Mouse (Mus musculus): ENCODE data around the gene Cbwd1. TPM values are rescaled to one million over a fixed set of nuclear protein-coding genes. Genes with fewer than 3 reads are reported as not detected.
"Not testable (repeated sequence)": the region's sequence is repeated elsewhere in the genome, so short reads cannot be mapped to it uniquely, and the experiment has no call there.

Cbwd1 gene
- polyA plus RNA-seq, 2 experiments: 5.8 to 10.6 TPM

DNA sequence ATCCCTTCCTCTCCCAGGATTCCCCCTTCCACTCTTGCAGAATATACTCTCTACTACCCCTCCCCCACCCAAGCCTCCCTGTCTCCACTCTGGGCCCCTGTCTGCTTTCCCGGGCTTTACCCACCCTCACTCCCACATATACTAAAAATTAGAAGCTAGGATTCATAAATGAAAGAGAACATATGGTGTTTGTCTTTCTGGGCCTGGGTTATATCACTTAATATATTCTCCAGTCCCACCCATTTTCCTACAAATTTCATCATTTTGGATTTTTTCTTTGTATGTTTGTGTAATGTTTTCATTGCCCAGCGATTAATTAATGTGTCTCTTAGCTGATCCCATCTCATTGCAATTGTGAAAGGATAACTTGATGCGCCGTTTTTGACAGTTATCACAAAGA lies 80.2 kb downstream of the Cbwd1 start:
- 53% methylated on average over 4 of the region's 4 CpGs for WGBS (ENCODE audit: insufficient replicate concordance)
- ATAC-seq (ENCODE audit: insufficient read depth) (no peak), DNase-seq (ENCODE audit: low read depth in 3 of 3, low spot score in 3 of 3) (no peak)
- no peaks in the 10 kb centered on the region for H3K27me3 ChIP-seq (ENCODE audit: control insufficient read depth, insufficient read depth, low read length)
- H3K9ac ChIP-seq (replicated peaks): no peak overlapping the region
- no peak overlapping the region for H3K4me3 ChIP-seq (ENCODE audit: insufficient read depth in 1 of 2, low read depth in 2 of 2, low read length in 2 of 2)
- no peak overlapping the region for H3K27ac ChIP-seq
- no peak overlapping the region for H3K4me2 ChIP-seq (ENCODE audit: low read depth)
- H3K36me3 ChIP-seq (replicated peaks; ENCODE audit: control insufficient read depth, insufficient read depth, low read depth): no peaks in the 10 kb centered on the region
- no peaks in the 10 kb centered on the region for H3K4me1 ChIP-seq (replicated peaks; ENCODE audit: control insufficient read depth in 2 of 2, insufficient read depth in 2 of 2, low read length in 1 of 2)
- TF ChIP-seq EP300 (IDR thresholded peaks at IDR 0.05; ENCODE audit: low read depth): no peak
- TF ChIP-seq CTCF (IDR thresholded peaks at IDR 0.05; ENCODE audit: low read depth): no peak
- no peaks in the 10 kb centered on the region for H3K9me3 ChIP-seq (ENCODE audit: control insufficient read depth, low read length)

DNA sequence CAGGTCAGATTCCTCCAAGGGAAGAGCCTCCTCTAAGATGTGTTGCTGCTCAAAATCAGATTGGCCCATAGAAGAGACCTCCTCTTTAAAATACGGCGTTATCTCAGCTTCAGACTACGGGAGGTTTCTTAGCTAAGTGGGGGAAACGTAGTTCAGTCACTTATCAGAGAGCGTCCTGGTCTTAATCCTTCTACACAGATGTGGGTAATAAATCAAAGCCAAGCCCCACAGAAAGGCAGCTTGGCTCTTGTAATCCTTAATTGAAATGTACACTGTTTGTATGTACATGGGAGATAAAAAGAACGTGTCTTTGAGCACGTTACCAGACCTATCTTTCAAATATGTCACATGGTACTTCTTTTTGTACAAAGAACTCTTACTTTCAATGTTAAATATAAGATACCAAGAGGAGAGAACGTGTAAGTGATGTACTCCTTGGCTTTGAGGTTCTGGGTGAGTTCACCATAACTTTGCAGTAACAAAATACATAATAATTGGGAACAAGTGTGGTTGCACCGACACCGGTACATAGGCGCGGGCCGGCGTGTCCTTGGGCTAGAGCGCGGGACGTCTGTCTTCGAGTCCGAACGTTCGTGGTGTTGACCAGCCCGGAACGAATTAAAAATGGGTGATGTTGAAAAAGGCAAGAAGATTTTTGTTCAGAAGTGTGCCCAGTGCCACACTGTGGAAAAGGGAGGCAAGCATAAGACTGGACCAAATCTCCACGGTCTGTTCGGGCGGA lies 86.1 kb downstream of the Cbwd1 start, which contains the start of gene Gm10053:
TSS of gene Gm10053 (plus strand) at position 558 of the 742 bp plus-strand sequence.
- not testable (repeated sequence) for H3K9ac ChIP-seq (replicated peaks); H3K36me3 ChIP-seq (replicated peaks; ENCODE audit: control insufficient read depth, insufficient read depth, low read depth); DNase-seq (ENCODE audit: low read depth in 3 of 3, low spot score in 3 of 3); H3K4me1 ChIP-seq (replicated peaks; ENCODE audit: control insufficient read depth in 2 of 2, insufficient read depth in 2 of 2, low read length in 1 of 2); H3K4me2 ChIP-seq (ENCODE audit: low read depth); H3K4me3 ChIP-seq (ENCODE audit: insufficient read depth in 1 of 2, low read depth in 2 of 2, low read length in 2 of 2); ATAC-seq (ENCODE audit: insufficient read depth); H3K9me3 ChIP-seq (ENCODE audit: control insufficient read depth, low read length); H3K27ac ChIP-seq; H3K27me3 ChIP-seq (ENCODE audit: control insufficient read depth, insufficient read depth, low read length)
- WGBS (ENCODE audit: insufficient replicate concordance): 51% methylated on average over 23 of the region's 26 CpGs

DNA sequence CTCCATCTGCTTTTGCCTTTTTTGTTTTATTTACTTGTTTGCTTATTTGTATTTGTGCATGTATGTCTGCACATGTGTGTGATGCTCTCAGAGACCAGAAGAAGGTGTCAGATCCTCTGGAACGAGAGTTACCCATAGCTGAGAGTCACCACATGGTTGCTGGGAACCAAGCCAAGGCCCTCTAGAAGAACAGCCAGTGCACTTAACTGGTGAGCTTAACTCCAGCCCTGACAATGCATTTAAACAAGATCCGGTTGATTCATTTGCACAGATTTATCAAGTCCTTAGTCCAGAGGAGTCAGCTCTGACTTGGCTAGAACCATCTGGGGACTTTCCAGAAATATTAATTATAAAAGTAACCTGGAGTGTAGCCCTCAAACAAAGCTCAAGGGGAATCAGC lies 87.5 kb downstream of the Cbwd1 start:
- no peaks in the 10 kb centered on the region for H3K4me1 ChIP-seq (replicated peaks; ENCODE audit: control insufficient read depth in 2 of 2, insufficient read depth in 2 of 2, low read length in 1 of 2)
- no peaks in the 10 kb centered on the region for H3K36me3 ChIP-seq (replicated peaks; ENCODE audit: control insufficient read depth, insufficient read depth, low read depth)
- no peaks in the 10 kb centered on the region for H3K9me3 ChIP-seq (ENCODE audit: control insufficient read depth, low read length)
- ATAC-seq (ENCODE audit: insufficient read depth) (no peak), DNase-seq (ENCODE audit: low read depth in 3 of 3, low spot score in 3 of 3) (no peak)
- no peak for TF ChIP-seq EP300 (IDR thresholded peaks at IDR 0.05; ENCODE audit: low read depth)
- TF ChIP-seq CTCF (IDR thresholded peaks at IDR 0.05; ENCODE audit: low read depth): no peak
- H3K9ac ChIP-seq (replicated peaks): no peak overlapping the region
- no peak overlapping the region for H3K27ac ChIP-seq
- H3K27me3 ChIP-seq (ENCODE audit: control insufficient read depth, insufficient read depth, low read length): no peaks in the 10 kb centered on the region
- whole genome bisulfite sequencing (ENCODE audit: insufficient replicate concordance): 51% methylated on average over 2 of the region's 2 CpGs
- H3K4me3 ChIP-seq (ENCODE audit: insufficient read depth in 1 of 2, low read depth in 2 of 2, low read length in 2 of 2): no peak overlapping the region
- no peak overlapping the region for H3K4me2 ChIP-seq (ENCODE audit: low read depth)

DNA sequence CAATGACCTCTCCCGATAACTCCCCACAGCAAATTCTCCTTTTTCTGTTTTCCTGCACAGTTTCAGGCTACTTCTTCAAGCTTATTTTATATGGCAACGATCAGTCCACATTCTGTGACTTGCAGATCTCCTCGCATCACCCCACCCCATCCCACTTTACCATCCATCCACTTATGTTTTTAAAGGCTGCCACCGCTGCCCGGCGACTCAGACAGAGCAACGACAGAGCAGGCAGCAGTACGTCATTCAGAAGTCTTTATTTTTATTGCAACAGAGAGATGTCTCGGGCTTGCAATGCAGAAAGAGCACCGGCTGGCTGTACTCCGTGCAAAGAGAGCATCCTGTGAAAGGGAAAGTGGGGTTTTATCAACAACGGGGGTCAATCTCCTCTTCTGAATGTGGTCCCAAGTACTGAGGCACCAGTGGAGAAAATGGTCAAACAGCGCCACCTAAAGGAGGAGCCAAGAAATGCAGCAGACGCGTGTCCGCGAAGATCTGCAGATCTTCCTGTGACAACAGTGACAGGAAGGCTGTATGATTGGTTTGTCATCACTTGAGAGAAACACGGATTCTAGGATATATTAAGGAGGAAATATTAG lies 90.3 kb downstream of the Cbwd1 start:
- Histone ChIP-seq H3K4me3 (ENCODE audit: insufficient read depth in 1 of 2, low read depth in 2 of 2, low read length in 2 of 2) (no peak overlapping the region), H3K4me1 (replicated peaks; ENCODE audit: control insufficient read depth in 2 of 2, insufficient read depth in 2 of 2, low read length in 1 of 2) (no peaks in the 10 kb centered on the region), H3K9me3 (ENCODE audit: control insufficient read depth, low read length) (no peaks in the 10 kb centered on the region), H3K9ac (replicated peaks) (no peak overlapping the region), H3K27me3 (ENCODE audit: control insufficient read depth, insufficient read depth, low read length) (no peaks in the 10 kb centered on the region), H3K4me2 (ENCODE audit: low read depth) (no peak overlapping the region), H3K27ac (no peak overlapping the region), H3K36me3 (replicated peaks; ENCODE audit: control insufficient read depth, insufficient read depth, low read depth) (no peaks in the 10 kb centered on the region)
- ATAC-seq (ENCODE audit: insufficient read depth) (no peak), DNase-seq (ENCODE audit: low read depth in 3 of 3, low spot score in 3 of 3) (peak; percentile 11 to 32 (median 12))
- TF ChIP-seq EP300 (IDR thresholded peaks at IDR 0.05; ENCODE audit: low read depth): no peak
- peak; percentile 92 for TF ChIP-seq CTCF (IDR thresholded peaks at IDR 0.05; ENCODE audit: low read depth)
- 23% methylated on average over 18 of the region's 18 CpGs for WGBS (ENCODE audit: insufficient replicate concordance)

Small RNA genes within 50 kb of the gene (microRNA-seq; reads per million reads assigned to microRNA genes)
- not detected for gene Mir3084-1

Other genes starting within 250 kb of the Cbwd1 start
- 0.28 and 0.32 TPM in 2 replicates for gene Pgm5, start 99.8 kb downstream of the Cbwd1 start, polyA plus RNA-seq (2012; rRNA removed)
- gene Pgm5, start 99.8 kb downstream of the Cbwd1 start, polyA plus RNA-seq (2014; fragmentation: Nextera tagmentation; extraction: Ambion mirVana): 0.08 TPM in 1 of 2 replicates, not detected in the other
- 20.2 and 41.7 TPM in 2 replicates for gene Gm10053, start 85.9 kb downstream of the Cbwd1 start, polyA plus RNA-seq (2012; rRNA removed)
- gene Gm10053, start 85.9 kb downstream of the Cbwd1 start, polyA plus RNA-seq (2014; fragmentation: Nextera tagmentation; extraction: Ambion mirVana): 165 and 173 TPM in 2 replicates
- gene Foxd4, start 60.4 kb downstream of the Cbwd1 start, polyA plus RNA-seq (2012; rRNA removed): not detected in 2 replicates
- gene Foxd4, start 60.4 kb downstream of the Cbwd1 start, polyA plus RNA-seq (2014; fragmentation: Nextera tagmentation; extraction: Ambion mirVana): not detected in 2 replicates
- gene Dock8, start 37.9 kb upstream of the Cbwd1 start, polyA plus RNA-seq (2012; rRNA removed): 2.8 and 3.4 TPM in 2 replicates
- gene Dock8, start 37.9 kb upstream of the Cbwd1 start, polyA plus RNA-seq (2014; fragmentation: Nextera tagmentation; extraction: Ambion mirVana): 5.9 TPM in 2 replicates